In genomic region chr10:128526366-128527356, GRCm38 (mm10) we compare ENCODE assay signal across 8 mouse cellular contexts. TPM values are rescaled to one million over a fixed set of nuclear protein-coding genes. Genes with fewer than 3 reads are reported as not detected.
DNase-seq lines count a peak whose midpoint lies in the region; ATAC-seq and TF ChIP-seq lines count a peak whose summit lies in the region.

No protein-coding gene starts in this region.

- DNase-seq in lung, postnatal 14 days: no peak
- no peak for DNase-seq in adipocyte (ENCODE audit: low spot score)
- DNase-seq in gastrocnemius, postnatal 4 days (ENCODE audit: low spot score in 2 of 2): no peak
- DNase-seq in spleen, postnatal 14 days (ENCODE audit: low spot score in 2 of 2): no peak

- peak overlapping the region; percentile 99 for H3K4me2 ChIP-seq in lung, embryonic 15.5 days
- peak overlapping the region; percentile 99 for H3K4me2 ChIP-seq in limb, embryonic 12.5 days

- no peak for TF ChIP-seq CTCF in olfactory bulb, adult 2 months (IDR thresholded peaks at IDR 0.05; ENCODE audit: insufficient read depth, low read depth, low read length)

- 0 out of 2 replicates have a peak, but pooled peaks cover 3% of the 10 kb centered on the region for H3K27me3 ChIP-seq in lung, embryonic 15.5 days
- peaks cover 12% of the 10 kb centered on the region for H3K27me3 ChIP-seq in erythroblast, embryonic 14.5 days (ENCODE audit: control insufficient read depth)
- H3K27me3 ChIP-seq in limb, embryonic 12.5 days: peaks cover 53% of the 10 kb centered on the region

- peaks cover 15% of the 10 kb centered on the region for H3K4me1 ChIP-seq in lung, embryonic 15.5 days
- peaks cover 37% of the 10 kb centered on the region for H3K4me1 ChIP-seq in erythroblast, embryonic 14.5 days (ENCODE audit: control insufficient read depth)
- H3K4me1 ChIP-seq in limb, embryonic 12.5 days (replicated peaks): peaks cover 15% of the 10 kb centered on the region
- H3K4me1 ChIP-seq in olfactory bulb, adult 2 months (ENCODE audit: control insufficient read depth, insufficient read depth, low read length): peaks cover 9% of the 10 kb centered on the region

- no peaks in the 10 kb centered on the region for H3K9me3 ChIP-seq in lung, embryonic 15.5 days
- no peaks in the 10 kb centered on the region for H3K9me3 ChIP-seq in erythroblast, embryonic 14.5 days (ENCODE audit: control insufficient read depth, low read length)
- no peaks in the 10 kb centered on the region for H3K9me3 ChIP-seq in limb, embryonic 12.5 days

- H3K4me3 ChIP-seq in lung, embryonic 15.5 days: peak overlapping the region; percentile 80
- peak overlapping the region; percentile 77 for H3K4me3 ChIP-seq in erythroblast, embryonic 14.5 days (replicated peaks)
- H3K4me3 ChIP-seq in limb, embryonic 12.5 days (replicated peaks): peak overlapping the region; percentile 78
- H3K4me3 ChIP-seq in olfactory bulb, adult 2 months (ENCODE audit: insufficient read depth, low read depth, low read length): peak overlapping the region; percentile 80

- peak overlapping the region; percentile 60; the same call in 1 of the 2 replicates for H3K27ac ChIP-seq in lung, embryonic 15.5 days
- H3K27ac ChIP-seq in limb, embryonic 12.5 days: no peak overlapping the region
- no peak overlapping the region for H3K27ac ChIP-seq in olfactory bulb, adult 2 months (ENCODE audit: insufficient read depth, low read depth, low read length)

- no peaks in the 10 kb centered on the region for H3K36me3 ChIP-seq in lung, embryonic 15.5 days
- H3K36me3 ChIP-seq in erythroblast, embryonic 14.5 days (ENCODE audit: control insufficient read depth): peaks cover 13% of the 10 kb centered on the region
- no peaks in the 10 kb centered on the region for H3K36me3 ChIP-seq in limb, embryonic 12.5 days

- no peak for TF ChIP-seq POLR2A in olfactory bulb, adult 2 months (IDR thresholded peaks at IDR 0.05; ENCODE audit: insufficient read depth, low read depth, low read length)

- no peak for ATAC-seq in lung, embryonic 15.5 days (ENCODE audit: borderline replicate concordance, extremely low read depth, low FRiP score, low TSS enrichment)
- no peak for ATAC-seq in limb, embryonic 12.5 days (ENCODE audit: insufficient number of reproducible peaks, insufficient read depth, low FRiP score, low TSS enrichment, low read depth)

- H3K9ac ChIP-seq in lung, embryonic 15.5 days: peak overlapping the region; percentile 30
- no peak overlapping the region for H3K9ac ChIP-seq in limb, embryonic 12.5 days (replicated peaks)

- WGBS in lung, embryonic 15.5 days: 27% methylated on average over 28 of the region's 28 CpGs
- WGBS in limb, embryonic 12.5 days: 34% methylated on average over 28 of the region's 28 CpGs
- 28% methylated on average over 28 of the region's 28 CpGs for WGBS in olfactory bulb, adult 2 months

RNA-seq across cellular contexts. Expression of gene Esyt1, which starts 1.0 kb away (rescaled TPM):
- 28.8 and 31.5 TPM in 2 replicates for polyA plus RNA-seq in lung, embryonic 15.5 days (2015; fragmentation: Nextera tagmentation; extraction: Ambion mirVana)
- polyA plus RNA-seq in erythroblast, embryonic 14.5 days (2012): 2.7 and 2.9 TPM in 2 replicates
- polyA plus RNA-seq in limb, embryonic 12.5 days (2016; fragmentation: Nextera tagmentation; extraction: Ambion mirVana): 18.5 and 19.9 TPM in 2 replicates
- not detected in 2 replicates for polyA plus RNA-seq in olfactory bulb, adult 2 months (2012; ENCODE audit: insufficient read depth, insufficient read length, low replicate concordance, missing spikeins)
- total RNA-seq in gastrocnemius, postnatal 4 days (2021): 10 to 100 TPM; 49.6 to 50.5 TPM

RNA-seq across cellular contexts. Expression of gene Zc3h10, which starts 20.9 kb away (rescaled TPM):
- polyA plus RNA-seq in lung, embryonic 15.5 days (2015; fragmentation: Nextera tagmentation; extraction: Ambion mirVana): 14.6 and 14.9 TPM in 2 replicates
- polyA plus RNA-seq in erythroblast, embryonic 14.5 days (2012): 1.6 and 1.9 TPM in 2 replicates
- polyA plus RNA-seq in limb, embryonic 12.5 days (2016; fragmentation: Nextera tagmentation; extraction: Ambion mirVana): 18.1 and 21.4 TPM in 2 replicates
- polyA plus RNA-seq in olfactory bulb, adult 2 months (2012; ENCODE audit: insufficient read depth, insufficient read length, low replicate concordance, missing spikeins): not detected in 2 replicates
- 1 to 10 TPM; 6.7 to 9.9 TPM for total RNA-seq in gastrocnemius, postnatal 4 days (2021)

RNA-seq across cellular contexts. Expression of gene Rpl41, which starts 22.4 kb away (rescaled TPM):
- 3,783 and 4,172 TPM in 2 replicates for polyA plus RNA-seq in lung, embryonic 15.5 days (2015; fragmentation: Nextera tagmentation; extraction: Ambion mirVana)
- polyA plus RNA-seq in erythroblast, embryonic 14.5 days (2012): 2,301 and 2,563 TPM in 2 replicates
- polyA plus RNA-seq in limb, embryonic 12.5 days (2016; fragmentation: Nextera tagmentation; extraction: Ambion mirVana): 3,599 and 3,605 TPM in 2 replicates
- polyA plus RNA-seq in olfactory bulb, adult 2 months (2012; ENCODE audit: insufficient read depth, insufficient read length, low replicate concordance, missing spikeins): not detected in 2 replicates
- total RNA-seq in gastrocnemius, postnatal 4 days (2021): 1,000 to 10,000 TPM; 2,741 to 3,076 TPM

RNA-seq across cellular contexts. Expression of gene Myl6b, which starts 28.2 kb away (rescaled TPM):
- polyA plus RNA-seq in lung, embryonic 15.5 days (2015; fragmentation: Nextera tagmentation; extraction: Ambion mirVana): 2.9 and 4.3 TPM in 2 replicates
- 0.63 and 0.76 TPM in 2 replicates for polyA plus RNA-seq in erythroblast, embryonic 14.5 days (2012)
- polyA plus RNA-seq in limb, embryonic 12.5 days (2016; fragmentation: Nextera tagmentation; extraction: Ambion mirVana): 3.2 and 3.4 TPM in 2 replicates
- polyA plus RNA-seq in olfactory bulb, adult 2 months (2012; ENCODE audit: insufficient read depth, insufficient read length, low replicate concordance, missing spikeins): not detected in 2 replicates
- total RNA-seq in gastrocnemius, postnatal 4 days (2021): 100 to 1,000 TPM; 119 to 139 TPM

RNA-seq across cellular contexts. Expression of gene Myl6, which starts 32.7 kb away (rescaled TPM):
- polyA plus RNA-seq in lung, embryonic 15.5 days (2015; fragmentation: Nextera tagmentation; extraction: Ambion mirVana): 1,477 and 1,532 TPM in 2 replicates
- polyA plus RNA-seq in erythroblast, embryonic 14.5 days (2012): 36.6 and 41.6 TPM in 2 replicates
- polyA plus RNA-seq in limb, embryonic 12.5 days (2016; fragmentation: Nextera tagmentation; extraction: Ambion mirVana): 827 and 868 TPM in 2 replicates
- polyA plus RNA-seq in olfactory bulb, adult 2 months (2012; ENCODE audit: insufficient read depth, insufficient read length, low replicate concordance, missing spikeins): not detected in 2 replicates
- total RNA-seq in gastrocnemius, postnatal 4 days (2021): 100 to 1,000 TPM; 485 to 542 TPM
